Mouse (Mus musculus) MEL-GATA-1-ER (cell line): Measurements from ENCODE around the gene Ptges3.
"Not testable (repeated sequence)": the region's sequence is repeated elsewhere in the genome, so short reads cannot be mapped to it uniquely, and the experiment has no call there.

Experiments
- DNase-seq: peaks from one replicate; pipeline ENCODE4 v3.0.0-alpha.2; 2012; ENCODE audit warnings: low read depth; ENCODE audit errors: extremely low read depth

Ptges3 gene

DNA sequence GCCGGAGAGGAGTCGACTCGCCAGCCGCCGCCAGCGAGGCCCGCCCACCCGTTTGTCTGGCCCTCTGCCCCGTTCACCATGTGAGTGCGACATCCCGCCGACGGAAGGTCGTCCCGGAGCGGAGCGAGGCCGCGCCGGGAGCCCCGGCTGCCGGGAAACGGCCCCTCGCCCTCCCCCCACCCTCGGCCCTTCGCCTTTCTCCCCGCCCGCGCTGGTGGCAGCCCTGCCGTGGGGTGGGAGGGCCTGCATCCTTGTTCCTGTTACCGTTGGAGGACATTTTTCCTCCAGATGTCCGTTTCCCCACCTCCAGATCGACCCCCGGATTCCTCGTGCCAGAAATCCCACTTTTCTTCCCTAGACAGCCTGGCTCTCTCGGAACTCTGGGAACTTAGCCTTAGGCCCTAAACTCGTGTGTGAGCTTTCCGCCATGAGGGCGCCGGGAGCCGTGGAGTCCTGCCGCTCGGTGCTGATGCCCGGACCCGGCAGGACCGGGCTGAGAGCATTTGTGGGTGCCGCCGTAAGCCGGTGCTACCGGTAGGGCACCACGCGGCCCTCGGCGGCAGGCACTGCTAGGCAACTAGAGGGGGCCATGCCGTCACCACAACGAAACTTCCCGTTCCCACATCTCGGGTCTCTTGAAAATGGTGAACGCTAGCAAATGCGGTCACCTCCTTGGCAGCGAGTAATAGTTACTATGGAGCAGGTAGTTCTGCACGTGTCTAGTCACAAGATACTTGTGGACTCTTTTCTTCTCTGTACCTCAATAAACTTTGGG is 640 bp downstream of the Ptges3 start:
- peak; percentile 60 for DNase-seq

DNA sequence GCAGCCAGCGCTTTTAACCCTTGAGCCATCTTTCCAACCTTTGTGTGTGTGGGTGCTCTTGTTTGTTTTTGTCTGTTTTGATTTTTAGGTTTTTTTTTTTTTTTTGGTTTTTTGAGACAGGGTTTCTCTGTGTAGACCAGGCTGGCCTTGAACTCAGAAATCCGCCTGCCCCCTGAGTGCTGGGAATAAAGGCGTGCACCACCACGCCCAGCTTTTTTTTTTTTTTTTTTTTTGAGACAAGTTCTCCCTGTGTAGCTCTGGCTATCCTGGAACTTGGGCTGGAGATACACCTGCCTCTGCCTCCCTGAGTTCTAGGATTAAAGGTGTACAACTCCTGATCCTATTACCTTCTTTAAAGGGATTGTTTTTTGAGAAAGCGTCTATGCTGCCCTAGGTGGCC is 2.4 kb downstream of the Ptges3 start:
- no peak for DNase-seq

DNA sequence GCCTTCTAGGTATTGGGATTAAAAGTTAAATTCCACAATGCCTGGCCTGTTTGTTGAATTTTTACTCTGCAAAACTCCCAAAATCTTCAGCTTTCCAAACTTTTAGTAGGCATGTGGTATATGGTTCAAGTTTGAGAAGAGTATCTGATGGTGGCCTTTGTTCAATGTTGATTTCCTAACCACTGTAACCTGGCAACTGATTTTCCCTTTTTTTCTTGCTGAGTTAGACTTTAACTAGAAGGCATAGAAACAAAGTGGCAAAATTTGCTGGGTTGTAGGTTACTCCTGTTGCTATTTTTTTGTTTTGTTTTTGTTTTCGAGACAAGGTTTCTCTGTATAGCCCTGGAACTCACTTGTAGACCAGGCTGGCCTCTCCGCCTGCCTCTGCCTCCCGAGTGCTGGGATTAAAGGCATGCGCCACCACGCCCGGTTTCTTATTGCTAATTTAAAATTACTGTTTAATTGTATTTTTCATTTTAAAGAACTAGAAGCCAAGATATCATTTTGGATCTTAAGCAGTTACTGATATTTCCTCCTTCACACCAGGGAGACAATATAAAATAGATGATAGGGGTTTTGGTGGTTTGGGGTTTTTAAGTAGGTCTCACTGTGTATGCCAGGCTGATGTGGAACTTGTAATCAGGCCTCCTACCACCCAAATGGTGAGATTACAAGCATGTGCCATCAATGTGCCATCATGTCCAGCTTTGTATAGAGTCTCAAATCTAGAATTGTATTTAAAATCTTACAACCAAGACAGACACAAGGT is 3.7 kb downstream of the Ptges3 start:
- no peak for DNase-seq

DNA sequence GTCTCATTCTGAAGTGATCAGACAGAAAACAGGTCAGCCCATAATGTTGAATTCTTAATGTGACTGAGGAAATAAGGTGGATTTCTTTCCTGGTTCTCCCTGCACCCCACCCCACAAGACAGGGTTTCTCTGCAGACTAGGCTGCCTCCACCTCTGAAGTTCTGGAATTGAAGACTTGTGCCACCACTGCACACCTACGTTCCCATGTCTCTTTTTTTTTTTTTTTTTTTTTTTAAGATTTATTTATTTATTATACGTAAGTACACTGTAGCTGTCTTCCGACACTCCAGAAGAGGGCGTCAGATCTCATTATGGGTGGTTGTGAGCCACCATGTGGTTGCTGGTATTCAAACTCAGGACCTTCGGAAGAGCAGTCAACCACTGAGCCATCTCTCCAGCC is 7.3 kb downstream of the Ptges3 start:
- no peak for DNase-seq

DNA sequence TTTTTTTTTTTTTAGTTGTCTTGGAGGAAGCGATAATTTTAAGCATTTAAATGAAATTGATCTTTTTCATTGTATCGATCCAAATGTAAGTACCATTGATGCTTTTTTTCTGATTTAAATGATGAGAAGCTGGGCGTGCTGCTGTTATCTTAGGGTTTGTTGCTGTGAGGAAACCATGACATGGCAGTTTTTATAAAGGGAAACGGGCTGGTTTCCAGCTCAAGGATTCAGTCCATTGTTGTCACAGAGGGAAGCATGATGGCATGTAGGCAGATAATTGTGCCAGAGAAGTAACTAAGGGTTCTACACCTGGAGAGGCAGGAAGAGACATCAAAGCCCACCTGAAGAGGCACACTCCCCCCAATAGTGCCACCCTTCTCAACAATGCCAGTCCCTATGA is 10.4 kb downstream of the Ptges3 start:
- no peak for DNase-seq

DNA sequence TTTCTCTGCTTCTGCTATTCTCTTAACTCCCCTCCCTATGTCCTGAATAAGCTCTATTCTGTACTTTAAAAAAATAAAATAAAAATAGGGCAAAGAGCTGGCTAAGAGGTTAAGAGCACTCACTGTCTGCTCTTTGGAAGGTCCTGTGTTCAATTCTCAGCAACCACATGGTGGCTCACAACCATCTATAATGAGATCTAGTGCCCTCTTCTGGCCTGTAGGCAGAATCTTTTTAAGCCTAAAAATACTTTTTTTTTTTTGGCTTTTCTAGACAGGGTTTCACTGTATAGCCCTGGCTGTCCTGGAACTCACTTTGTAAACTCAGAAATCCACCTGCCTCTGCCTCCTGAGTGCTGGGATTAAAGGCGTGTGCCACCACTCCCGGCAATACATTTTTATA is 11.7 kb downstream of the Ptges3 start:
- DNase-seq = not testable (repeated sequence)

DNA sequence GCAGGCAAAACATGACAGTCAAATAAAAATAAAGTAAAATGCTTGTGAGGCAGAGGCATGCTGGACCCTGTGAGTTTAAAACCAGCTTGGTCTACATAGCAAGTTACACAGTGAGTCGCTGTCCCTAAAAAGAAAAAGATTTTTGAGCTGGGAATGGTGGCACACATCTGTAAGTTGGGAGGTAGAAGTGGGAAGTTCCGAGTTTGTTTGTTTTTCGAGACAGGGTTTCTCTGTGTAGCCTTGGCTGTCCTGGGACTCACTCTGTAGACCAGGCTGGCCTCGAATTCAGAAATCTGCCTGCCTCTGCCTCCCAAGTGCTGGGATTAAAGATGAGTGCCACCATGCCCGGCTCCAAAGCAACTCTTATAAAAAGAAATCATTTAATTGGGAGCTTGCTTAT is 19.5 kb downstream of the Ptges3 start:
- DNase-seq = not testable (repeated sequence)

DNA sequence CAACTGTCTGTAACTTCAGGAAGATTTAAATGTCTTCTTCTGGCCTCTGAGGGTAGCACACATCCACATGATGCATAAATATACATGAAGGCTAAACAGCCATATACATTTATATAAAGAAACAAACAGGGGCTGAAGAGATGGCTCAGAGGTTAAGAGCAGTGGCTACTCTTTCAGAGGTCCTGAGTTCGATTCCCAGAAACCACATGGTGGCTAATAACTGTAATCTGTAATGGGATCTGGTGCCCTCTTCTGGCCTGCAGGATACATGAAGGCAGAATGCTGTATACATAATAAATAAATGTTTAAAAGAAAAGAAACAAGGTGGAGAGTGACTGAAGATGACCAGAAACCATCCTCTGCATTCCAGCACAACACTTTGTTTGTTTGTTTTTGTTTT is 21.7 kb downstream of the Ptges3 start:
- no peak for DNase-seq

DNA sequence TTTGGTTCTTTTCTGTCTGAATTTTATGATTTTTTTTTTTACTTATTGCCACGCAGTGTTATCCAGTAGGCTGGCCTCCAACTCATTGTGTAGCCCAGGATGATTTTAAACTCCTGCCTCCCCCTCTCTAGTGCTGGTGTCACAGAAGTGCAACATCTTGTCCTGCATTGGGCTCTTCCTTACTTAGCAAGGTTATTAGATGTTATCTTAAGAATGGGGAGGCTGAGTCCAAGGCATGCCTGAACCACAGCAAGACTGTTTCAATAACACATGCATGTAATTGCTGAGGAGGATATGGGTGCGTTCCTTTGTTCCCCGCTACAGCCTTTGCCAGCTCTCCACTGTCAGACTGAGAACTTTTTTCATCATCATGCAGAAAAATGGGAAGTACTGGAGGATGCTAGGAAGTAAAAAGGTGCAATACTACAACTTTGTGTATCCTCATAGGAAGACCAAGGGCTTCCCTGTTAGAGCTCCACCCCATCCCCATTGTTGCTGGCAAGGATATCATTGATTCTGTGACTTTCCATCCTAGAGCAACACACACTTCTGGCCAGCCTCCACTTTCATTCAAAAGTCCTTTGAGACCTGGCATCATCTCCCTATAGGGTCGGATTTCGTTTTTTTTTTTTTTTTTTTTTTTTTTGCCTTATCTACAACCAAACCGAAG is 23.2 kb downstream of the Ptges3 start:
- DNase-seq = no peak

DNA sequence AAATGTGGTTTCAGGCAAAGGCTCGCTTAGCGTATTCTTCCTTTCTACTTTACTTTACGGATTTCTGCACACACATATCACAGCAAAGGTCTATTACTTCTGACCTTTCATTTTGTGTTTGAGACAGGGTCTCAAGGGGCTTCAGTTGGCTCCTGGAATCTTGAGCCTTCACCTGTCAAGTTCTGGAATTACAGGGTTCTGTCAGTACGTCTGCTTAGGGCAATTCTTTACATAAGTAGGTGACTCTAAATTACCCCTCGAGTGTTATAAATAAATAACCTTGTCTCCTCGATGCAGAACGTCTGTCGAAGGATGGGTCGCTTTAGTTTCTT is 23.7 kb downstream of the Ptges3 start:
- DNase-seq = no peak

DNA sequence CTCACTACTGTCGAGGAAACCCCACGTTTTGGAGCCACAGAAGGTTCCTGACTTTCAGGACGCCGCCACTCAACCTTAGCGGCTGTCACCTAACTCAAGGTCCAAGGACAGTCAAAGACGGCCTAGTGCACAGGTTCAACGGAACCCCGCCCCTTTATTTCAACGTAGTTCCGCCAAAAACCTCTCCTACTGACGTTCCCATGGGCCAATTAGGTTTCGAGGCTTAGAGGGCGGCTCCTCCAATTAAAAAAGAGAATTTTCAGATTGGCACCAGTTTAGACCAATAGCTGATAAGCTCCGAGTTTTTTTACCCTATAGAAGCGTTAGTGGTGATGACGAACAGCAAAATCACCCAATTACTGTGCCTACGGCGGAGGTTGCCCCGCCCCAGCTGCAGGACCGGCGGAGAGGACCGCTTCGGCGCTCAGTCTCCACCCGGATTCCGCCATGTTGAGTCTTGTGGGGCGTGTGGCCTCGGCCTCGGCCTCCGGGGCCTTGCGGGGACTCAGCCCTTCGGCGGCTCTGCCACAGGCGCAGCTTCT is 24.2 kb downstream of the Ptges3 start, which contains the start of gene Atp5b:
Gene Atp5b (plus strand): TSS at position 394 of the 542 bp plus-strand sequence.
- DNase-seq = peak; percentile 100

DNA sequence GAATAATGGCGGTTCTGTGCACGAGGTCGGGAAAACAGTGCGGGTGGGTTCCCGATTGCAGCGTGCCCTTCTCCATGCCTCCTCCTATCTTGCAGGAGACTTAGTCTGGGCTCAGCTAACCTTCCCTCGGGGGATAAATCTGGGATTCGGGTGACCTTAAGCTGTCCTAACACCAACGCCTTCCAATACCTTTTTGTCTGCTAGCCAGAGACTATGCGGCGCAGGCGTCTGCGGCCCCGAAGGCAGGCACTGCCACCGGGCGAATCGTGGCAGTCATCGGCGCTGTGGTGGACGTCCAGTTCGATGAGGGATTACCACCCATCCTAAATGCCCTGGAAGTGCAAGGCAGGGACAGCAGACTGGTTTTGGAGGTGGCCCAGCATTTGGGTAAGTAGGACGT is 24.9 kb downstream of the Ptges3 start:
- DNase-seq = no peak

DNA sequence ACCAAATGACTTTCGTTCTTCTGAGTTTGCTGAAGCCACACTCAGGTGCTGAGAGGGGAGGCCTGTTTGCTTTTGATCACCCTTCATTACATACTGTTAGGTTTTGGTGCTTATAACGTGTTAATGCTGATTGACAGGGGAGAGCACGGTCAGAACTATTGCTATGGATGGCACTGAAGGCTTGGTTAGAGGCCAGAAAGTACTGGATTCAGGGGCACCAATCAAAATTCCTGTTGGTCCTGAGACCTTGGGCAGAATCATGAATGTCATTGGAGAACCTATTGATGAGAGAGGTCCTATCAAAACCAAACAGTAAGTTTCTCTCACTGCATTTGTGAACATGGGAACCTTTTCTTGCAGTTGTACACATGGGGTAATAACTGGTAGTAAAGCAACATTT is 25.4 kb downstream of the Ptges3 start:
- DNase-seq = no peak

DNA sequence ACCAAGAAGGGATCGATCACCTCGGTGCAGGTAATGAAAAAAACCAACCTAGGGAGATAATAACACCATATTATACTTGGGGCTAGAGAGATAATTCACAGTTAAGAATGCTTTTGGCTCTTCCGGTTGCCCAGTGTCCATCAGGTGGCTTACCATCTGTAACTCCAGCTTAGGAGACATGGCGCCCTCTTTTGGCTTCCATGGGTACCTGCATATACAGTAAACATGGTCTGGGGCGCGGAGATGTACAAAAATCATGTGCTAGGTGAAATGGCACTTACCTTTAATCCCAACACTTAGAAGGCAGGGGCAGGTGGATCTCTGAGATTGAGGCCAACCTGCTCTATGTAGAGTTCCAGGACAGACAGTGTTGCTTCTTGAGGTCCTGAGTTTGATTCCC is 27.6 kb downstream of the Ptges3 start:
- DNase-seq = no peak

DNA sequence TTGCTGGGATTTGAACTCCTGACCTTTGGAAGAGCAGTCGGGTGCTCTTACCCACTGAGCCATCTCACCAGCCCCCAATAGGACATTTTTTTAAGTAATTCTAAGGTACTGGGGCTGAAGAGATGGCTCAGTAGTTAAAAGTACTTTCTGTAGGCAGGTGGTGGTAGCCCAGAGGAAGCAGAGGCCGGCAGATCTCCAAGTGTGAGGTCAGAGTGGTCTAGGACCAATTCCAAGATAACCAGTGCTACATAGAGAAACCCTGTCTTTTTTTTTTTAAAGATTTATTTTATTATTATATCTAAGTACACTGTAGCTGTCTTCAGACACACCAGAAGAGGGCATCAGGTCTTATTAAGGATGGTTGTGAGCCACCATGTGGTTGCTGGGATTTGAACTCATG is 28.5 kb downstream of the Ptges3 start:
- DNase-seq = not testable (repeated sequence)

DNA sequence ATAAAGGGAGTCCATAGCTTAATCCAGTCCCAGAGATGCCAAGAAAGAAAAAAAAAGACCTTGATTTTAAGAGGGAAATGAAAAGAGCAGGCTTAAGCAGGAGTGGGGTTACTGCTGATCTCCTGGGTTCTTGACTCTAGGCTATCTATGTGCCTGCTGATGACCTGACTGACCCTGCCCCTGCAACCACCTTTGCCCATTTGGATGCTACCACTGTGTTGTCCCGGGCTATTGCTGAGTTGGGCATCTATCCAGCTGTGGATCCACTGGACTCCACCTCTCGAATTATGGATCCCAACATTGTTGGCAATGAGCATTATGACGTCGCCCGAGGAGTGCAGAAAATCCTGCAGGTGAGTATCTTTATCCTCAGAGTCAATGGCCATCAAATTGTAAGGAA is 29.4 kb downstream of the Ptges3 start:
- DNase-seq = no peak

DNA sequence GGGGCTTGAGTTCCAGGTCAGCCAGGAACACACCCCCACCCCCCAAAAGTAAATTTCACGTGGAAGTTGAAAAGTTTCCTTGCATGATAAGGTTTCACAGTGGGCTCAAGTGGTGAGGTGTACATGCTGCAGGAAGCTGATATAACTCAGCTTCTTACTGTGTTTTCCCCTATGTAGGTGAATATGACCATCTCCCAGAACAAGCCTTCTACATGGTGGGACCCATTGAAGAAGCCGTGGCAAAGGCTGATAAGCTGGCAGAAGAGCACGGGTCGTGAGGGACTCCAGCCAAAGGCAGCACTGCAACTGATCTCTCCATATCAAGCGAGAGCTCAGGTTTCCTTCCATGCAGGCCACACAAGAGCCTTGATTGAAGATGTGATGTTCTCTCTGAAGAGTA is 31.1 kb downstream of the Ptges3 start:
- DNase-seq = no peak

DNA sequence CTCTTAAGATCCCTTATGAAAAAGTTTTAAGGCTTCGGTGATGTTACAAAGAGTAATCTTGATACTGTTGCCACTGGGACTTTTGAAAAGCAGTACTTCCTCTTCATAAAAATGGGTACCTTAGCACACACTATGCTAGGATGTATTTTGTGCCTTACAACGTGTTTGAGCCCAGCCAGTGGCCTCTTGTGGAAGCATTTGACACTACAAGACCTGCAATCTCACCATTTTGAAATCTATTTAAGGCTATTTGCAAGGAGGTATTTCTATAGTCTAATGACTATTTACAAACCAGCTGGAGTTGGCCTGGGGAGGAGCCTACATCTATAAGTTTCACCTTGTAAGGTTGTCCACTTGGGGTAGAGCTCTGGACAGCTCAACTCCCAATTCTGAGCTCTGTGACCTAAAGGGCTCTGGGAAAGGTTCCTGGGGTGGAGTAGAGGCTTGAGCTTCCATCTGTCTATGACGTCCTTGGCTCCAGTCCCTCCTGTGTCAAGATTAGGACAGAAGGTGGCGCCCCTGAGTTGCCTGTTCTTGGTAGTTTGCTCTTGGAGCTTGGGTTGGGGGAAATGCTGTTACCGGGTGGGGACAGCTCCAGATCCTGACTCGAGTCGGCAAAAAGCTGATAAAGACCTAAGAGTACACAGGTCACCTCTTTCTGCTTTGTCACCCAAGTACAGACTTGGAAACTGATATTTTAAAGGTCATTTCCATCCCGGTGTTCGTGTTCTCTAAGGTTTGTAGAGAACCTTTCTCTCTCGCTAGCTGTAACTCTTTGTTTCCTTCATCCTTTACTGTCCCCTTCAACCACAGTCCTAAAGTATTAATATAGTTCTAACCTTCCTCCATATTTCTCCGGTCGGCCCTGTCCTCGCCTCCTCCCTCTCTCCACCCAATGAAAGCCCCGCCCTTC is 32.2 kb downstream of the Ptges3 start:
- DNase-seq = peak; percentile 83

DNA sequence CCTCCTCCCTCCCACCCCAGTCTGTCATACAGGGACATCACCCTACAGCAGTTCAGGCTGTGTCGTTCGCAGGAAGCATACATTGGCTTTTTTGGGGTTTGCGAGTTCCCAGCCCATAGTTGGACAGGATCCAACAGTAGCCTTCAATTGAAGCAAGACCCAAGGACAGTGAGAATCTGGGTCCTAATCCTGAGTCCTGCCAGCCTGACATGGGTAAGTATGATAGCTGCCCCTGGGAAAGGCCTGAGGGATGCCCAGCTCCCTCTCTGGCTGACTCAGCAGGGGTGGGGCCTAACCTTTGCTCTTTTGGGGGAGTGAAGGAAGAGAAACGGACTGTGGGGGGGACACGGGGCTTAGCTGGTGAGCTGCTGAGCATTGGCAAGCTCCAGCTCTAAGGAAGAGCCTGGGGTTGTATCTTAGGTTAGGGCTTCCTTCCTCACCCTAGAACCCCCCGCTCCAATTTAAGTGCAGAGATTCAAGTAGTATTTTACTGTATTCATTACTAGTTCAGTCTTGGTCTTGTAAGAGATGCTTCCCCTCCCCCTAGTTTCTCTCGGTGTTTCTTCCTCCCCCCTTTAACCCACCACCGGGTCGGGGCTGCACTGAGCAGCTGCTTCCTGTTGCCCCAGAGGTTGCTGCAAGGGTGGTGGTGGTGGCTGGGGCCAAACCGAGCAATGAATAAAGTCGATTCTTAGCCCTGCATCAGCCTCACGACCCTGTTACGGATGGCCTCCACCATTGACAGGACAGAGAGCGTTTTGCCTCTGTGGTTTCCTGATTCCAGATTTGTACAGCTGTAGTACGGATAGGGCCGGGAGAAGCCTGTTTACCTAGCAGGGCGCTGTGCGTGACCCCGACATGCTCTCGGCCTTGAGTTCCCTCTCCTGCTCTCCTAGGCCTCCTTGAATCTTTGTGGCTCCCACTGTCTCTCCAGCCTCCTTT is 33.1 kb downstream of the Ptges3 start, which contains the start of gene Baz2a:
Gene Baz2a (plus strand): TSS at position 14 of the 942 bp plus-strand sequence.
- no peak for DNase-seq
